Mouse (Mus musculus) B cell, adult 62 days (primary cell): ENCODE data around the gene Rps12-ps3. TPM values are rescaled to one million over a fixed set of nuclear protein-coding genes. Genes with fewer than 3 reads are reported as not detected.

Experiments used
- total RNA-seq: library from RNA; stranded (reverse); gene quantifications from 4 replicates; pipeline ENCODE4 v1.2.4, GENCODE M21; 2023

The Rps12-ps3 gene
- total RNA-seq, result 1,271 to 1,483 TPM (median 1,390 TPM) in 4 replicates

GRCm38 (mm10) chr19:59321990-59322389, at the start of gene Rps12-ps3:
Gene Rps12-ps3, plus strand, starts transcription at chr19:59322290.

GRCm38 (mm10) chr19:59345658-59346283, 23.7 kb downstream of the Rps12-ps3 start, which contains the start of gene Pdzd8:
Gene Pdzd8, minus strand, starts transcription at chr19:59345780.

Other genes with a start within 250 kb of the Rps12-ps3 start
- gene Shtn1, start 246.2 kb upstream of the Rps12-ps3 start, total RNA-seq, result 0.15 to 0.31 TPM (median 0.23 TPM) in 4 replicates
- not detected in 4 replicates for gene Vax1, start 152.2 kb upstream of the Rps12-ps3 start, total RNA-seq
- not detected in 4 replicates for gene Kcnk18, start 103.1 kb upstream of the Rps12-ps3 start, total RNA-seq
- 0.20 to 0.38 TPM in 2 of 4 replicates, not detected in the others for gene Slc18a2, start 61.4 kb upstream of the Rps12-ps3 start, total RNA-seq
- 44.4 to 45.7 TPM (median 44.8 TPM) in 4 replicates for gene Pdzd8, start 23.5 kb downstream of the Rps12-ps3 start, total RNA-seq
- not detected in 4 replicates for gene Emx2, start 136.1 kb downstream of the Rps12-ps3 start, total RNA-seq